Comparison of ENCODE assay signal across 9 mouse cellular contexts in genomic region chr2:85036507-85037046, GRCm38 (mm10). TPM values are rescaled to one million over a fixed set of nuclear protein-coding genes. Genes with fewer than 3 reads are reported as not detected.
A peak's percentile ranks its signal among the peaks of the same experiment; 100 is the strongest.
DNase-seq lines count a peak whose midpoint lies in the region; ATAC-seq and TF ChIP-seq lines count a peak whose summit lies in the region.
"Had no signal": no experiment of that assay in that cellular context is flagged by ENCODE, and none has a peak within 500 bp of the region (broad histone marks: within the 10 kb centered on the region; RNA-seq: fewer than 3 reads in every experiment).

No protein-coding gene starts in this region.

- H3K9me3 ChIP-seq in heart, embryonic 11.5 days (replicated peaks; ENCODE audit: control insufficient read depth, low read length), result no peaks in the 10 kb centered on the region
- H3K9me3 ChIP-seq in G1E (replicated peaks), result no peaks in the 10 kb centered on the region
- H3K9me3 ChIP-seq in forebrain, embryonic 15.5 days, result no peaks in the 10 kb centered on the region
- no peaks in the 10 kb centered on the region for H3K9me3 ChIP-seq in liver, embryonic 16.5 days (replicated peaks; ENCODE audit: control insufficient read depth, low read length)

- peak overlapping the region; percentile 90 for H3K4me2 ChIP-seq in heart, embryonic 11.5 days
- H3K4me2 ChIP-seq in forebrain, embryonic 15.5 days (replicated peaks), result peak overlapping the region; percentile 74
- peak overlapping the region; percentile 84 for H3K4me2 ChIP-seq in liver, embryonic 16.5 days (ENCODE audit: low read depth, low read length)

- peak overlapping the region; percentile 99 for H3K9ac ChIP-seq in heart, embryonic 11.5 days (ENCODE audit: low read depth, low read length)
- peak overlapping the region; percentile 98 for H3K9ac ChIP-seq in forebrain, embryonic 15.5 days (replicated peaks)
- peak overlapping the region; percentile 94 for H3K9ac ChIP-seq in liver, embryonic 16.5 days (ENCODE audit: low read depth, low read length)

- H3K36me3 ChIP-seq in heart, embryonic 11.5 days (ENCODE audit: control insufficient read depth, insufficient read depth, low read length), result peaks cover 24% of the 10 kb centered on the region
- H3K36me3 ChIP-seq in G1E (replicated peaks), result peaks cover 32% of the 10 kb centered on the region
- peaks cover 23% of the 10 kb centered on the region for H3K36me3 ChIP-seq in forebrain, embryonic 15.5 days
- peaks cover 23% of the 10 kb centered on the region for H3K36me3 ChIP-seq in liver, embryonic 16.5 days (ENCODE audit: control insufficient read depth, insufficient read depth)

- peak overlapping the region; percentile 80 for H3K4me3 ChIP-seq in heart, embryonic 11.5 days (ENCODE audit: low read depth, low read length)
- peak overlapping the region; percentile 90 for H3K4me3 ChIP-seq in G1E (ENCODE audit: low read depth, low read length)
- peak overlapping the region; percentile 87 for H3K4me3 ChIP-seq in forebrain, embryonic 15.5 days
- H3K4me3 ChIP-seq in liver, embryonic 16.5 days (ENCODE audit: low read depth, low read length), result peak overlapping the region; percentile 86

- intact Hi-C loops in heart, postnatal 10 days (cut with DNase I), result no loop called here

- no peak for DNase-seq in heart, postnatal 10 days
- no peak for DNase-seq in G1E (ENCODE audit: low spot score)
- no peak for DNase-seq in retina, postnatal 1 day
- DNase-seq in adrenal gland, postnatal 4 days (ENCODE audit: low spot score in 2 of 2), result no peak
- no peak for DNase-seq in ovary, postnatal 36 days (ENCODE audit: low spot score)

- H3K27me3 ChIP-seq in heart, embryonic 11.5 days (ENCODE audit: control insufficient read depth, insufficient read depth, low read length), result no peaks in the 10 kb centered on the region
- H3K27me3 ChIP-seq in G1E (ENCODE audit: insufficient read depth, low read length), result peaks cover 36% of the 10 kb centered on the region
- no peaks in the 10 kb centered on the region for H3K27me3 ChIP-seq in forebrain, embryonic 15.5 days
- H3K27me3 ChIP-seq in liver, embryonic 16.5 days (ENCODE audit: control insufficient read depth, insufficient read depth, low read depth, low read length), result peaks cover 17% of the 10 kb centered on the region

- no peak for TF ChIP-seq CTCF in G1E (IDR thresholded peaks at IDR 0.05; ENCODE audit: low read depth, low read length)

- WGBS in heart, embryonic 11.5 days (ENCODE audit: insufficient replicate concordance), result 8% methylated on average over 11 of the region's 11 CpGs
- WGBS in forebrain, embryonic 15.5 days, result 9% methylated on average over 11 of the region's 11 CpGs
- WGBS in liver, embryonic 16.5 days (ENCODE audit: insufficient replicate concordance), result 4% methylated on average over 11 of the region's 11 CpGs

- 0 out of 2 replicates have a peak, but pooled peaks cover 4% of the 10 kb centered on the region for H3K4me1 ChIP-seq in heart, embryonic 11.5 days (ENCODE audit: control insufficient read depth, insufficient read depth, low read length)
- peaks cover 49% of the 10 kb centered on the region for H3K4me1 ChIP-seq in G1E (ENCODE audit: insufficient read depth, low read depth, low read length)
- peaks cover 18% of the 10 kb centered on the region for H3K4me1 ChIP-seq in forebrain, embryonic 15.5 days
- H3K4me1 ChIP-seq in liver, embryonic 16.5 days (ENCODE audit: control insufficient read depth, low read depth, low read length), result peaks cover 15% of the 10 kb centered on the region

- peak; percentile 16; the same call in 1 of the 2 replicates for ATAC-seq in heart, embryonic 11.5 days (replicated peaks; ENCODE audit: insufficient number of reproducible peaks, low FRiP score, low TSS enrichment)
- ATAC-seq in G1E (ENCODE audit: extremely low read depth, insufficient number of reproducible peaks, low FRiP score, poor library complexity, severe bottlenecking), result no peak
- ATAC-seq in forebrain, embryonic 15.5 days (replicated peaks), result peak; percentile 65
- ATAC-seq in liver, embryonic 16.5 days (ENCODE audit: low read depth), result no peak

- peak overlapping the region; percentile 85 for H3K27ac ChIP-seq in heart, embryonic 11.5 days (ENCODE audit: low read depth, low read length)
- H3K27ac ChIP-seq in forebrain, embryonic 15.5 days (replicated peaks), result peak overlapping the region; percentile 74
- no peak overlapping the region for H3K27ac ChIP-seq in liver, embryonic 16.5 days (ENCODE audit: low read length)

RNA-seq across cellular contexts. Expression of gene Ssrp1, which starts 0.5 kb away (rescaled TPM):
- polyA plus RNA-seq in heart, embryonic 11.5 days (2014; fragmentation: Nextera tagmentation; extraction: Ambion mirVana), result 180 and 194 TPM in 2 replicates
- total RNA-seq in heart, postnatal 10 days (2021), result 10 to 100 TPM; 68.5 to 69.0 TPM
- total RNA-seq in G1E (2014; fragmentation: Nextera tagmentation) (168 and 190 TPM in 2 replicates), G1E (2017) (304 and 315 TPM in 2 replicates)
- 54.9 and 111 TPM in 2 replicates for polyA plus RNA-seq in G1E (2012)
- 229 and 235 TPM in 2 replicates for polyA plus RNA-seq in forebrain, embryonic 15.5 days (2015; fragmentation: Nextera tagmentation; extraction: Ambion mirVana)
- 127 and 134 TPM in 2 replicates for polyA plus RNA-seq in liver, embryonic 16.5 days (2015; fragmentation: Nextera tagmentation; extraction: Ambion mirVana)
- total RNA-seq in adrenal gland, postnatal 4 days (2021), result 100 to 1,000 TPM; 184 to 197 TPM

RNA-seq across cellular contexts. Expression of gene P2rx3, which starts 0.7 kb away (rescaled TPM):
- polyA plus RNA-seq in heart, embryonic 11.5 days (2014; fragmentation: Nextera tagmentation; extraction: Ambion mirVana), result 0.44 and 0.77 TPM in 2 replicates
- under 1 TPM; 0.24 to 0.42 TPM for total RNA-seq in heart, postnatal 10 days (2021)
- total RNA-seq in G1E (2014; fragmentation: Nextera tagmentation) (0.39 and 0.60 TPM in 2 replicates), G1E (2017) (0.05 and 0.06 TPM in 2 replicates)
- polyA plus RNA-seq in G1E (2012), result not detected in 2 replicates
- 0.75 and 1.1 TPM in 2 replicates for polyA plus RNA-seq in forebrain, embryonic 15.5 days (2015; fragmentation: Nextera tagmentation; extraction: Ambion mirVana)
- 0.46 and 0.55 TPM in 2 replicates for polyA plus RNA-seq in liver, embryonic 16.5 days (2015; fragmentation: Nextera tagmentation; extraction: Ambion mirVana)
- 1 to 10 TPM; 1.8 to 2.1 TPM for total RNA-seq in adrenal gland, postnatal 4 days (2021)
- total RNA-seq: neutrophil, adult 5-6 weeks had no signal

RNA-seq across cellular contexts. Expression of gene Tnks1bp1, which starts 11.2 kb away (rescaled TPM):
- 7.0 TPM in 2 replicates for polyA plus RNA-seq in heart, embryonic 11.5 days (2014; fragmentation: Nextera tagmentation; extraction: Ambion mirVana)
- total RNA-seq in heart, postnatal 10 days (2021), result 100 to 1,000 TPM; 100 to 108 TPM
- total RNA-seq in G1E (2014; fragmentation: Nextera tagmentation) (2.6 and 3.0 TPM in 2 replicates), G1E (2017) (1.7 and 2.8 TPM in 2 replicates)
- polyA plus RNA-seq in G1E (2012), result 5.2 and 5.7 TPM in 2 replicates
- polyA plus RNA-seq in forebrain, embryonic 15.5 days (2015; fragmentation: Nextera tagmentation; extraction: Ambion mirVana), result 22.0 and 29.2 TPM in 2 replicates
- polyA plus RNA-seq in liver, embryonic 16.5 days (2015; fragmentation: Nextera tagmentation; extraction: Ambion mirVana), result 5.4 and 6.4 TPM in 2 replicates
- total RNA-seq in adrenal gland, postnatal 4 days (2021), result 100 to 1,000 TPM; 138 to 142 TPM

RNA-seq across cellular contexts. Expression of gene Prg3, which starts 48.6 kb away (rescaled TPM):
- 0.24 and 0.37 TPM in 2 replicates for polyA plus RNA-seq in heart, embryonic 11.5 days (2014; fragmentation: Nextera tagmentation; extraction: Ambion mirVana)
- not detected for total RNA-seq in heart, postnatal 10 days (2021)
- not detected in 2 replicates for total RNA-seq in G1E (2014; fragmentation: Nextera tagmentation)
- total RNA-seq in G1E (2017), result 88.3 and 92.3 TPM in 2 replicates
- 0.42 and 0.70 TPM in 2 replicates for polyA plus RNA-seq in G1E (2012)
- polyA plus RNA-seq in forebrain, embryonic 15.5 days (2015; fragmentation: Nextera tagmentation; extraction: Ambion mirVana), result not detected in 2 replicates
- 5.0 and 5.6 TPM in 2 replicates for polyA plus RNA-seq in liver, embryonic 16.5 days (2015; fragmentation: Nextera tagmentation; extraction: Ambion mirVana)
- total RNA-seq in adrenal gland, postnatal 4 days (2021), result under 1 TPM; 0.50 to 0.73 TPM
- total RNA-seq: neutrophil, adult 5-6 weeks had no signal

RNA-seq across cellular contexts. Expression of gene Prg2, which starts 56.3 kb away (rescaled TPM):
- 0.73 and 1.1 TPM in 2 replicates for polyA plus RNA-seq in heart, embryonic 11.5 days (2014; fragmentation: Nextera tagmentation; extraction: Ambion mirVana)
- under 1 TPM in 1 of 2 experiments, not detected in 1; 0.55 TPM for total RNA-seq in heart, postnatal 10 days (2021)
- total RNA-seq in G1E (2014; fragmentation: Nextera tagmentation) (not detected in 2 replicates), G1E (2017) (0.82 TPM in 1 of 2 replicates, not detected in the other)
- polyA plus RNA-seq in G1E (2012), result not detected in 2 replicates
- polyA plus RNA-seq in forebrain, embryonic 15.5 days (2015; fragmentation: Nextera tagmentation; extraction: Ambion mirVana), result 0.31 TPM in 1 of 2 replicates, not detected in the other
- 71.0 and 84.0 TPM in 2 replicates for polyA plus RNA-seq in liver, embryonic 16.5 days (2015; fragmentation: Nextera tagmentation; extraction: Ambion mirVana)
- 1 to 10 TPM; 2.2 to 7.8 TPM for total RNA-seq in adrenal gland, postnatal 4 days (2021)

Comparison
In these comparisons a context has a peak if more than half of its experiments do, and no peak if none do; other contexts are left out.
1. ATAC-seq: peak in heart, embryonic 11.5 days (single experiment) and forebrain, embryonic 15.5 days (single experiment); none in G1E (single experiment) and liver, embryonic 16.5 days (single experiment).
2. Peak in every context shown above with its lines, with median percentiles within 50 percentile points of each other: H3K4me2 ChIP-seq, H3K4me3 ChIP-seq and H3K9ac ChIP-seq.